Mouse (Mus musculus): ENCODE measurements around the gene Ski.

The Ski gene

GRCm38 (mm10) chr4:155213752-155214054, 8.7 kb downstream of the Ski start:
- no peak for DNase-seq

- peak; percentile 72 to 74 for DNase-seq
Observed at GRCm38 (mm10) chr4:155213052-155213751, 9.2 kb downstream of the Ski start.

GRCm38 (mm10) chr4:155209494-155209893, 12.9 kb downstream of the Ski start:
- no peak for DNase-seq

- DNase-seq = no peak
Observed at GRCm38 (mm10) chr4:155209079-155209478, 13.3 kb downstream of the Ski start.

- peak in 1 of 2 experiments; percentile 63 for DNase-seq
Observed at GRCm38 (mm10) chr4:155208613-155209012, 13.8 kb downstream of the Ski start.

- no peak for DNase-seq
Observed at GRCm38 (mm10) chr4:155207841-155208240, 14.6 kb downstream of the Ski start.

GRCm38 (mm10) chr4:155206498-155206897, 15.9 kb downstream of the Ski start:
- DNase-seq = no peak

GRCm38 (mm10) chr4:155205919-155206318, 16.5 kb downstream of the Ski start:
- DNase-seq = no peak

- no peak for DNase-seq
Observed at GRCm38 (mm10) chr4:155201764-155202163, 20.6 kb downstream of the Ski start.

- DNase-seq = no peak
Observed at GRCm38 (mm10) chr4:155200861-155201390, 21.5 kb downstream of the Ski start.

- no peak for DNase-seq
Observed at GRCm38 (mm10) chr4:155197726-155198125, 24.7 kb downstream of the Ski start.

GRCm38 (mm10) chr4:155195204-155195603, 27.2 kb downstream of the Ski start:
- no peak for DNase-seq

GRCm38 (mm10) chr4:155190275-155190674, 32.1 kb downstream of the Ski start:
- DNase-seq = no peak

- DNase-seq = peak in 1 of 2 experiments; percentile 59
Observed at GRCm38 (mm10) chr4:155189711-155190139, 32.7 kb downstream of the Ski start.

- DNase-seq = no peak
Observed at GRCm38 (mm10) chr4:155188803-155189202, 33.6 kb downstream of the Ski start.

- DNase-seq = no peak
Observed at GRCm38 (mm10) chr4:155188341-155188740, 34.1 kb downstream of the Ski start.

- DNase-seq = no peak
Observed at GRCm38 (mm10) chr4:155187192-155187674, 35.2 kb downstream of the Ski start.

- DNase-seq = no peak
Observed at GRCm38 (mm10) chr4:155185845-155186244, 36.5 kb downstream of the Ski start.

GRCm38 (mm10) chr4:155184248-155185070, 37.9 kb downstream of the Ski start:
- no peak for DNase-seq

- no peak for DNase-seq
Observed at GRCm38 (mm10) chr4:155183201-155183600, 39.2 kb downstream of the Ski start.

GRCm38 (mm10) chr4:155178981-155179512, 43.3 kb downstream of the Ski start:
- DNase-seq = no peak

GRCm38 (mm10) chr4:155178274-155178673, 44.1 kb downstream of the Ski start:
- no peak for DNase-seq

GRCm38 (mm10) chr4:155176210-155176609, 46.2 kb downstream of the Ski start:
- DNase-seq = peak in 1 of 2 experiments; percentile 48
